8 mouse cellular contexts compared by ENCODE assay signal in genomic region chr7:28386462-28386861, GRCm38 (mm10). TPM values are rescaled to one million over a fixed set of nuclear protein-coding genes. Genes with fewer than 3 reads are reported as not detected.
DNase-seq lines count a peak whose midpoint lies in the region; ATAC-seq and TF ChIP-seq lines count a peak whose summit lies in the region.

No protein-coding gene starts in this region.

- POLR2A ChIA-PET in Patski (lab: Charles Lee), result interaction anchor here (2.4 kb wide), 1 partner anchor 10 kb away, joined by 14 read pairs; no protein-coding TSS in a partner anchor

- no peak for DNase-seq in Patski (ENCODE audit: low read depth, low spot score)
- peak; percentile 80 to 88 for DNase-seq in cerebellum, postnatal 14 days
- peak; percentile 65 to 77 for DNase-seq in frontal cortex, postnatal 25 days (ENCODE audit: low spot score in 2 of 2)
- DNase-seq in left cerebral cortex, postnatal 14 days (ENCODE audit: low spot score in 2 of 2), result peak; percentile 84 to 85
- DNase-seq in right cerebral cortex, postnatal 25 days, result peak; percentile 68
- DNase-seq in urinary bladder, postnatal 4 days (ENCODE audit: low spot score in 2 of 2), result peak; percentile 73 to 89

- H3K27me3 ChIP-seq in Patski, result no peaks in the 10 kb centered on the region
- H3K27me3 ChIP-seq in hindbrain, embryonic 15.5 days, result no peaks in the 10 kb centered on the region

- intact Hi-C loops in left cerebral cortex, postnatal 14 days (cut with DNase I), result loop anchor here (2.0 kb wide), 1 partner anchor 14 kb away; the partner anchor contains the start of gene Plekhg2

- peak; percentile 49 for ATAC-seq in Patski
- ATAC-seq in hindbrain, embryonic 15.5 days (ENCODE audit: low FRiP score, low read depth), result peak; percentile 23; the same call in 1 of the 2 replicates
- peak; percentile 60 for ATAC-seq in megakaryocyte progenitor cell, adult 5-6 weeks (replicated peaks; ENCODE audit: poor library complexity)

- CTCF ChIA-PET in Patski (lab: Charles Lee), result interaction anchor here (0.7 to 2.2 kb wide), 9 partner anchors 10 to 290 kb away, joined by 3 to 10 read pairs (median 3); partner anchors contain the start of genes Gmfg and Rps16

- TF ChIP-seq CTCF in Patski (IDR thresholded peaks at IDR 0.05), result no peak

- in situ Hi-C loops in Patski (cut with MboI; ENCODE audit: low pct_unique_long_range_greater_than_20kb), result no loop called here

- H3K9ac ChIP-seq in hindbrain, embryonic 15.5 days, result no peak overlapping the region

- WGBS in hindbrain, embryonic 15.5 days, result 27% methylated on average over 4 of the region's 4 CpGs

- H3K27ac ChIP-seq in hindbrain, embryonic 15.5 days (replicated peaks), result no peak overlapping the region

- no peak overlapping the region for H3K4me3 ChIP-seq in hindbrain, embryonic 15.5 days

- H3K4me2 ChIP-seq in hindbrain, embryonic 15.5 days, result no peak overlapping the region

- H3K4me1 ChIP-seq in hindbrain, embryonic 15.5 days (replicated peaks), result peaks cover 18% of the 10 kb centered on the region

- no peaks in the 10 kb centered on the region for H3K9me3 ChIP-seq in hindbrain, embryonic 15.5 days

- peaks cover 33% of the 10 kb centered on the region for H3K36me3 ChIP-seq in hindbrain, embryonic 15.5 days

RNA-seq across cellular contexts. Expression of gene Med29, which starts 6.0 kb away (rescaled TPM):
- polyA plus RNA-seq in Patski (2021), result 32.4 TPM
- polyA plus RNA-seq in hindbrain, embryonic 15.5 days (2015; fragmentation: Nextera tagmentation; extraction: Ambion mirVana), result 46.1 and 46.6 TPM in 2 replicates
- 10 to 100 TPM; 18.0 to 19.8 TPM for total RNA-seq in left cerebral cortex, postnatal 14 days (2021)
- total RNA-seq in megakaryocyte progenitor cell, adult 5-6 weeks (2015), result 30.6 and 36.8 TPM in 2 replicates
- 18.0 and 21.1 TPM in 2 replicates for total RNA-seq in megakaryocyte progenitor cell, adult 5-6 weeks (2017)

RNA-seq across cellular contexts. Expression of gene Paf1, which starts 6.3 kb away (rescaled TPM):
- polyA plus RNA-seq in Patski (2021), result 104 TPM
- 93.3 and 96.8 TPM in 2 replicates for polyA plus RNA-seq in hindbrain, embryonic 15.5 days (2015; fragmentation: Nextera tagmentation; extraction: Ambion mirVana)
- total RNA-seq in left cerebral cortex, postnatal 14 days (2021), result 10 to 100 TPM; 59.9 to 60.0 TPM
- 63.9 and 89.2 TPM in 2 replicates for total RNA-seq in megakaryocyte progenitor cell, adult 5-6 weeks (2015)
- total RNA-seq in megakaryocyte progenitor cell, adult 5-6 weeks (2017), result 146 and 184 TPM in 2 replicates

RNA-seq across cellular contexts. Expression of gene Zfp36, which starts 6.4 kb away (rescaled TPM):
- polyA plus RNA-seq in Patski (2021), result 90.4 TPM
- polyA plus RNA-seq in hindbrain, embryonic 15.5 days (2015; fragmentation: Nextera tagmentation; extraction: Ambion mirVana), result 4.4 and 4.6 TPM in 2 replicates
- 1 to 10 TPM; 1.5 to 3.3 TPM for total RNA-seq in left cerebral cortex, postnatal 14 days (2021)
- total RNA-seq in megakaryocyte progenitor cell, adult 5-6 weeks (2015), result 87.3 and 149 TPM in 2 replicates
- total RNA-seq in megakaryocyte progenitor cell, adult 5-6 weeks (2017), result 26.0 and 46.4 TPM in 2 replicates

RNA-seq across cellular contexts. Expression of gene Plekhg2, which starts 14.1 kb away (rescaled TPM):
- 45.3 TPM for polyA plus RNA-seq in Patski (2021)
- 26.8 and 27.6 TPM in 2 replicates for polyA plus RNA-seq in hindbrain, embryonic 15.5 days (2015; fragmentation: Nextera tagmentation; extraction: Ambion mirVana)
- total RNA-seq in left cerebral cortex, postnatal 14 days (2021), result 10 to 100 TPM; 10.1 to 10.3 TPM
- 2.9 and 4.3 TPM in 2 replicates for total RNA-seq in megakaryocyte progenitor cell, adult 5-6 weeks (2015)
- total RNA-seq in megakaryocyte progenitor cell, adult 5-6 weeks (2017), result 2.0 and 2.1 TPM in 2 replicates

RNA-seq across cellular contexts. Expression of gene Rps16, which starts 36.0 kb away (rescaled TPM):
- 713 TPM for polyA plus RNA-seq in Patski (2021)
- polyA plus RNA-seq in hindbrain, embryonic 15.5 days (2015; fragmentation: Nextera tagmentation; extraction: Ambion mirVana), result 444 and 501 TPM in 2 replicates
- 100 to 1,000 TPM; 481 to 507 TPM for total RNA-seq in left cerebral cortex, postnatal 14 days (2021)
- total RNA-seq in megakaryocyte progenitor cell, adult 5-6 weeks (2015), result 3,279 and 3,562 TPM in 2 replicates
- 756 and 903 TPM in 2 replicates for total RNA-seq in megakaryocyte progenitor cell, adult 5-6 weeks (2017)

Comparison
In these comparisons a context has a peak if more than half of its experiments do, and no peak if none do; other contexts are left out.
1. RNA of gene Zfp36, which starts 6.4 kb away (total RNA-seq): 26.0 to 149 TPM in megakaryocyte progenitor cell, adult 5-6 weeks; 1.5 to 3.3 TPM in left cerebral cortex, postnatal 14 days; every median in the first group is over 4 times any median in the second.
2. Peak in every context shown above with its lines, with median percentiles within 50 percentile points of each other: ATAC-seq.